Mouse (Mus musculus): Measurements from ENCODE around the gene Radil. TPM values are rescaled to one million over a fixed set of nuclear protein-coding genes. Genes with fewer than 3 reads are reported as not detected.

Radil gene
- 2.6 and 4.2 TPM in 2 replicates for polyA plus RNA-seq (2015; fragmentation: Nextera tagmentation; extraction: Ambion mirVana)

DNA sequence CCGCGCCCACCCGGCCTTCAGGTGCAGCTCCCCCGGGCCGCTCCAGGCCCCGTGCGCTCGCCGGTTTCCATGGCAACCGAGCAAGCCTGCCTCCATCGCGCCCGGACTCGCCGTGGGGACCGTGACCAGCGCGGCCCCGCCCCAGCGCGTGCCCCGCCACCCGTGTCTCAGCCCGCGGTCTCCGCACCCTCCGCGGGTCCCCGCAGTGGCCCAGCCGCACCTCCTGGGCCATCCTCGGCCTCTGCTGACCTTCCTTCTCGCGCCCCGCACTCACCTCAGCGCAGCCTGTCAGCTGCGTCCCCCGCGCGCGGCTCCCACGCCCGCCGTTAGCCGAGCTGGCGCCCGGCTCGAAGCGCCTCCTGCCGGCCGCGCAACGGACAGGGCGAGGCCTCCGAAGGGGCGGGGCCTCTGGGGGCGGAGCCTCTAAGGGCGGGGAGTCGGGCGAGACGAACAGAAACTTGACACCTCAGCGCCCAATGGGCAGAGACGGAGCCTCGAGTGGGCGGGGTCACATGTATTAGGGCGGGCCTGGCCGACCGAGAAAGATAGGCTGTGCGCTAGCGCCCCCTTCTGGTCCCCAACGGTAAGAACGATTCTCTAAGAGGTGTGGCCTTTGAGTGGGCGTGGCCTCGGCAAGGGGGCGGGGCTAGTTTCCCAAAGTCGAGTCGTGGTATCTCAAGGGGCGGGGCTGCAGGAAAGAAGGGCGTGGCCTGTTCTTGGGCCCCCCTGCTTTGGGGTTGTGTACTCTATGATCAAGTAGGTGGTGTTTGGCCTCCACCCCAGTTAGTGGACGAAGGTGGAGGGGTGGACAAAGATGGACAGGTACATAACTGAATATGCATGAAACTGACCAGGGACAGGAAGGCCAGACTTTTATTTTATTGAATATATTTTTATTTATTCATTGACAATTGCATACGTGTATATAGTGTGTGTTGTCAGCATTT is at the start of gene Radil:
Gene Radil (minus strand): TSS at position 393 of the 947 bp plus-strand sequence.
- H3K36me3 ChIP-seq (ENCODE audit: insufficient read depth, low read length): no peaks in the 10 kb centered on the region
- no peak within 1 kb of the TSS for H3K27ac ChIP-seq (ENCODE audit: low read length)
- peaks cover 4% of the 10 kb centered on the region; the same call in 1 of the 2 replicates for H3K27me3 ChIP-seq (ENCODE audit: insufficient read depth, low read length)
- H3K4me2 ChIP-seq (replicated peaks; ENCODE audit: low read depth, low read length): peak within 1 kb of the TSS; percentile 99
- ATAC-seq (ENCODE audit: low FRiP score, low TSS enrichment): peak; percentile 90
- H3K4me3 ChIP-seq (ENCODE audit: low read length): peak within 1 kb of the TSS; percentile 67
- H3K9ac ChIP-seq (replicated peaks; ENCODE audit: low read length): peak within 1 kb of the TSS; percentile 66
- H3K4me1 ChIP-seq (ENCODE audit: insufficient read depth, low read length): peaks cover 18% of the 10 kb centered on the region
- 2% methylated on average over 61 of the region's 80 CpGs for WGBS
- H3K9me3 ChIP-seq (ENCODE audit: low read length): no peaks in the 10 kb centered on the region

DNA sequence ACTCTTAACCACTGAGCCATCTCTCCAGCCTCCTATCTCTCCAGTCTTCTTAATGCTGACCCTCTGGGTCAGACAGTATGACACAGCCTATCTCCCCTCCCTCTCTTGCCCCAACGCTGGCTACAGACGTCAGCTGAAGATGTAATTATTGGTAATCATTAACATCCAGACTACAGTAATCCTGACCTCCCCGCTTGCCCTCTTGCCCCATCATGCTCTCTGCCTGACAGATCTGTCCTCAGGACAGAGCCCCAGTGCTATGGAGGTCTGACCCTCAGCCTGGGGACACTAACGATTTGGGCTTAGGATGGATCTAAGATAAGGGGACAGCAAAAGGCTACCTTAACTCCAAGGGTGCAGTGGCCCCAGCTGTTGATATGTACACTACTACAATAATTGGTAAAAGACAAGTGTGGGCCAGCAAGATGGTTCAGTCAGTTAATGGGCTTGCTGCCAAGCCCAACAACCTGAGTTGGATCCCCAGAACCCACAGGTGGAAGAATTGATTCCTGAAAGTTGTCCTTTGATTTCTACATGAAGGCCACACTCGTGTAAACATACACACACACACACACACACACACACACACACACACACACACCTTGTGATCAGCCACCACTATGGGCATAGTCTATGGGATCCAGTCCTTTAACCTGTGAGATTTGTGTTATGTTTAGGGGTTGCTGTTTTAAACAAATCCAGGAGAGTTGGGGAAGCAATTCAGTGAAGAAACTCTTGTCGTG is 46.9 kb upstream of the Radil start:
- Histone ChIP-seq H3K4me2 (replicated peaks; ENCODE audit: low read depth, low read length) (no peak overlapping the region), H3K36me3 (ENCODE audit: insufficient read depth, low read length) (no peaks in the 10 kb centered on the region), H3K4me3 (ENCODE audit: low read length) (no peak overlapping the region), H3K9me3 (ENCODE audit: low read length) (no peaks in the 10 kb centered on the region), H3K27ac (ENCODE audit: low read length) (no peak overlapping the region), H3K9ac (replicated peaks; ENCODE audit: low read length) (no peak overlapping the region), H3K4me1 (ENCODE audit: insufficient read depth, low read length) (no peaks in the 10 kb centered on the region), H3K27me3 (ENCODE audit: insufficient read depth, low read length) (no peaks in the 10 kb centered on the region)
- ATAC-seq (ENCODE audit: low FRiP score, low TSS enrichment): no peak
- 66% methylated on average over 6 of the region's 6 CpGs for WGBS

DNA sequence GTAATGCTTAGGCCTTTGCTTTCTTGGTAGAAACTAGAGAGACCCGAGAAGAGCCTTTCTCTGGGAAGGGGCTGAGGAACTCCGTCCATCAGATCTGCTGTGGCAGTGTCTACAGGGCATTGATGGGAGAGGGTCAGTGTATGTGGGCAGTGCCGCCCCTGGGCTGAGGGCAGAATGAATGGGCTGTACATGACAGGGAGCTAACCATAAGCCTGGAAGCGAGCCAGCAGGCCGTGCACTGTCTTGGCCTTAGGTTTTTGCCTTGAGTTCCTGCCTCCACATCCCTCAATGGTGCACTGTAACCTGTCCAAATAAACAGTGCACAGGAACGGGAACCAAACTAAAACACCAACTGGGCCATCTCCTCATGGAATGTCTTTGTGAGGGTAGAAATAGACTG is 45.8 kb upstream of the Radil start:
- H3K4me1 ChIP-seq (ENCODE audit: insufficient read depth, low read length): no peaks in the 10 kb centered on the region
- no peak for ATAC-seq (ENCODE audit: low FRiP score, low TSS enrichment)
- 78% methylated on average over 6 of the region's 6 CpGs for WGBS

DNA sequence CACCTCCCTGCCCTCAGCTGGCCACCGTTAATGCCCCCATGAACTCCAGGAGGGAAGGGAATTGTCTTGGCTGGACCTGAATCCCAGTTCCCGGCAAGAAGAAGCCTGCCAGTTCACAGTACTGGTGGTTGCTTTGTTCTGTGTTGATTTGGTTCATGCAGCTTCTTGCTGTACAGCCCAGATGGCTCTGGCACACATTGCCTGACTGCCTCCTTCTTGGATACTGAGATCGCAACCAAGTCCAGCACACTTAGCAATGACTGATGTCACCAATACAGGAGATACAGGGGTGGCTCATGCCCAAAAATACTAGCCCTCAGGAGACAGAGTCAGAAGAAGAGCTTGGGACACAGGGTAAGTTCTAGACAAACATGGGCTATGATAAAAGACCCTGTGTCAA is 44.8 kb upstream of the Radil start:
- H3K4me3 ChIP-seq (ENCODE audit: low read length): no peak overlapping the region
- no peak overlapping the region for H3K4me2 ChIP-seq (replicated peaks; ENCODE audit: low read depth, low read length)
- WGBS: 88% methylated on average over 3 of the region's 3 CpGs

More for the DNA sequence above, 45.8 kb upstream of the Radil start:
- no peaks in the 10 kb centered on the region for H3K36me3 ChIP-seq (ENCODE audit: insufficient read depth, low read length)
- no peaks in the 10 kb centered on the region for H3K9me3 ChIP-seq (ENCODE audit: low read length)
- H3K27ac ChIP-seq (ENCODE audit: low read length): no peak overlapping the region
- no peak overlapping the region for H3K4me3 ChIP-seq (ENCODE audit: low read length)
- no peak overlapping the region for H3K4me2 ChIP-seq (replicated peaks; ENCODE audit: low read depth, low read length)
- no peak overlapping the region for H3K9ac ChIP-seq (replicated peaks; ENCODE audit: low read length)
- H3K27me3 ChIP-seq (ENCODE audit: insufficient read depth, low read length): no peaks in the 10 kb centered on the region

DNA sequence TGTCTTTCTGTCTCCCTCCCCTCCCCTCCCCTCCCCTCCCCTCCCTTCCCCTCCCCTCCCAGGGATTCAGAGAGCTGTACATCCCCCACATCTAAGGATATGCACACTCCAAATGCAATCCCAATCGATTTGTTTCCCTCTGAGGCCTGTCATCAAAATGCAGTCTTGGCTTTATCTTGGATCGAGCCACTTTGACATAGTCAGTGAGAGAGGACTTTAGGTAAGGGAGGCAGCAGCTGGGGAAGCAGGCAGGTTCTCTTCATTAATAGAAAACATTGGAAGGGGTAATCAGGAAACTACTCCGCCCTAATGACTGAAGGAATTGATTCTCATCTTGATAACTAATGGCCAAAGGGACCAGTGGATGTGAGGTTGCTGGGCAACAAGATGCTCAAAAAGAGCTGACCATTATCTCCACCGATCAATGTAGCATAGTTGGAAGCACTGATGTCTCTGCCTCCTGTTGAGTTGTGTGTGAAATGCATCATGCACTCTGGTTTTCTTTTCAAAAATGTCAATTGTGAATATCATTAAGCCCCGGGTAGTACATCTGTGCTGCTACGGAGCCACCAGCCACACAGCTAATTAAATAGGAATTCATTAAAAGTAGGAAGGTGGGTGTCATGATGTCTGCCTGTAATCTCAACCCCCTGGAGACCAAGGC is 40.2 kb upstream of the Radil start:
- no peaks in the 10 kb centered on the region for H3K27me3 ChIP-seq (ENCODE audit: insufficient read depth, low read length)
- 76% methylated on average over 6 of the region's 6 CpGs for WGBS
- H3K4me3 ChIP-seq (ENCODE audit: low read length): no peak overlapping the region
- no peak for ATAC-seq (ENCODE audit: low FRiP score, low TSS enrichment)
- H3K4me2 ChIP-seq (replicated peaks; ENCODE audit: low read depth, low read length): no peak overlapping the region
- no peaks in the 10 kb centered on the region for H3K36me3 ChIP-seq (ENCODE audit: insufficient read depth, low read length)
- H3K9ac ChIP-seq (replicated peaks; ENCODE audit: low read length): no peak overlapping the region
- no peak overlapping the region for H3K27ac ChIP-seq (ENCODE audit: low read length)
- no peaks in the 10 kb centered on the region for H3K4me1 ChIP-seq (ENCODE audit: insufficient read depth, low read length)
- H3K9me3 ChIP-seq (ENCODE audit: low read length): no peaks in the 10 kb centered on the region

More for the DNA sequence above, 44.8 kb upstream of the Radil start:
- Histone ChIP-seq H3K9me3 (ENCODE audit: low read length) (no peaks in the 10 kb centered on the region), H3K4me1 (ENCODE audit: insufficient read depth, low read length) (no peaks in the 10 kb centered on the region), H3K27ac (ENCODE audit: low read length) (no peak overlapping the region), H3K27me3 (ENCODE audit: insufficient read depth, low read length) (no peaks in the 10 kb centered on the region), H3K36me3 (ENCODE audit: insufficient read depth, low read length) (no peaks in the 10 kb centered on the region), H3K9ac (replicated peaks; ENCODE audit: low read length) (no peak overlapping the region)
- no peak for ATAC-seq (ENCODE audit: low FRiP score, low TSS enrichment)

DNA sequence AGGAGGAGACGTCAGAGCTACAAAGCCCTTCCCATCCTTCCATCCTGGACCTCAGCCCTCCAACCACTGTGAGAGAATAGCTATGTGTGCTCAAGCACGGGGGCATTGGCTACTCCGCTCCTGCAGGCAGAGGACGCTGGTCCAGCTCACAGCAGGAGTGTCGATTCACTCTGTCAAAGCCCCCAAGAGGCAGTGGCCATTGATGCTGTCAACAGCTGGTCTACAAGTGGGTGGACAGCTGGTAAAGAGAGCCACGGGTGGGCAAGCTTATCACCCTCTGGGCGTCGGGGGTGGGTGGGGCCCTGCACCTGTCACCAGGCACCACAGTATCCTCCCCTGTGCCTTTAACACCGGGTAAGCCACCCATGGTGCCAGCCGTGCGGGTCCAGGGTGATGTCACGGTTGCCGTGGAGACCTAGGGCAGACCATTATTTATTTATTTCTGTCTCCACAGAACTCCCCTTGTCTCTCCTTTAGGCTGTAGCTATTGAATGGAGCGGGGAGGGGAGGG is 32.8 kb upstream of the Radil start:
- 62% methylated on average over 14 of the region's 14 CpGs for WGBS
- no peak for ATAC-seq (ENCODE audit: low FRiP score, low TSS enrichment)

DNA sequence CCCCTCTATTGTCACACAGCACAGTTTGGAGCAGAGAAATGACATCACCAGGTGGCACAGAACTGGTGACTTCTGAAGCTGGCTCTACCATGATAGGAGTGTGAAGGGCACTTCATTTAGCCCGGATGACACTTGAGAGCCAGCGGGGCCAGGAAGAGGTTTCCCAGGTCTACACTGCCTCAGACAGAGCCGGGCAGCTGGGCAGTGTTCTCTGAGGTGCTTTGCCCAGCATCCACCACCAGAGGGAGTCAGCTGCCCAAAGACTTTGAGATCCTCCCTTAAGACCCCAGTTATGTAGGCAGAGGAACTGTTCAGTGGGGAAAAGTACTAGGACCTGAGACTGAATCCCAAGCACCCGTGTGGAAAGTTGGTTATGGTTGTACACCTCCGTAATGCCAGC is 30.6 kb upstream of the Radil start:
- WGBS: 9% methylated on average over 5 of the region's 5 CpGs
- peak; percentile 51; the same call in 1 of the 2 replicates for ATAC-seq (ENCODE audit: low FRiP score, low TSS enrichment)
- Histone ChIP-seq H3K9ac (replicated peaks; ENCODE audit: low read length) (no peak overlapping the region), H3K4me1 (ENCODE audit: insufficient read depth, low read length) (no peaks in the 10 kb centered on the region), H3K9me3 (ENCODE audit: low read length) (peaks cover 4% of the 10 kb centered on the region; the same call in 1 of the 2 replicates), H3K27me3 (ENCODE audit: insufficient read depth, low read length) (no peaks in the 10 kb centered on the region), H3K36me3 (ENCODE audit: insufficient read depth, low read length) (no peaks in the 10 kb centered on the region), H3K4me3 (ENCODE audit: low read length) (no peak overlapping the region), H3K27ac (ENCODE audit: low read length) (no peak overlapping the region), H3K4me2 (replicated peaks; ENCODE audit: low read depth, low read length) (no peak overlapping the region)

More for the DNA sequence above, 32.8 kb upstream of the Radil start:
- Histone ChIP-seq H3K4me1 (ENCODE audit: insufficient read depth, low read length) (no peaks in the 10 kb centered on the region), H3K27ac (ENCODE audit: low read length) (no peak overlapping the region), H3K36me3 (ENCODE audit: insufficient read depth, low read length) (no peaks in the 10 kb centered on the region), H3K9ac (replicated peaks; ENCODE audit: low read length) (no peak overlapping the region), H3K27me3 (ENCODE audit: insufficient read depth, low read length) (no peaks in the 10 kb centered on the region), H3K4me3 (ENCODE audit: low read length) (no peak overlapping the region), H3K4me2 (replicated peaks; ENCODE audit: low read depth, low read length) (no peak overlapping the region), H3K9me3 (ENCODE audit: low read length) (no peaks in the 10 kb centered on the region)

DNA sequence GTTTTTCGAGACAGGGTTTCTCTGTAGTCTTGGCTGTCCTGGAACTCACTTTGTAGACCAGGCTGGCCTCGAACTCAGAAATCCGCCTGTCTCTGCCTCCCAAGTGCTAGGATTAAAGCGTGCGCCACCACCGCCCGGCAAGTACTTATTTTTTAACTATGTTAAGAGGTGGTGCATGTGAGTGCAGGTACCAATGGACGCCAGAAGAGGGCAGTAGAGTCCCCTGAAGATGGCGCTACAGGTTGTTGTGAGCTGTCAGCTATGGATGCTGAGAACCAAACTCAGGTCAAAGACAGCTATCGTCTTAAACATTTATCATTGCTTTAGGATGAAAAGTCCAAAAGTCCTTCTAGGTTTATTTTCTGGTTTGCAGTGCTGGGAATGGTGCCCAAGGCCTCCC is 27.3 kb upstream of the Radil start:
- Histone ChIP-seq H3K36me3 (ENCODE audit: insufficient read depth, low read length) (no peaks in the 10 kb centered on the region), H3K9me3 (ENCODE audit: low read length) (peaks cover 4% of the 10 kb centered on the region; the same call in 1 of the 2 replicates), H3K27ac (ENCODE audit: low read length) (no peak overlapping the region), H3K27me3 (ENCODE audit: insufficient read depth, low read length) (no peaks in the 10 kb centered on the region), H3K9ac (replicated peaks; ENCODE audit: low read length) (no peak overlapping the region), H3K4me2 (replicated peaks; ENCODE audit: low read depth, low read length) (no peak overlapping the region), H3K4me3 (ENCODE audit: low read length) (no peak overlapping the region), H3K4me1 (ENCODE audit: insufficient read depth, low read length) (no peaks in the 10 kb centered on the region)
- 91% methylated on average over 10 of the region's 10 CpGs for WGBS
- no peak for ATAC-seq (ENCODE audit: low FRiP score, low TSS enrichment)

DNA sequence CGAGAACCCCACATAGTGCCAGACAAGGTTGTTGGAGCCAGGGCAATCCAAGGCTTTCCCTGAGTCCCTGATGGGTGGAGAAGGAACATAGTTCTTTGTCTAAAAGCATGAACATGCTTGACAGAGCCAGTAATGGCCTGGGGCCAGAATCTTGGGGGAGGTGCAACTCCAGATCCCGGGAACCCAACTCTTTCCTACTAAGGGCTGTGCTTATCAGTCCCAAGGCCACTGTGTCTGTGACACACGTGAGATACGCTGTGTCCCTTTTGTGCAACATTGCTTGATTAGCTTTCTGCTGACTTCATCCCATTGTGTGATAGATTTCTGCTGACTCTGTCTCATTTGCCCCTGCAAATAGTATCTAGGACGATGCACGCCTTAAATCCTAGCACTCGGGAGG is 25.9 kb upstream of the Radil start:
- no peaks in the 10 kb centered on the region for H3K36me3 ChIP-seq (ENCODE audit: insufficient read depth, low read length)
- no peak overlapping the region for H3K4me2 ChIP-seq (replicated peaks; ENCODE audit: low read depth, low read length)
- no peak overlapping the region for H3K4me3 ChIP-seq (ENCODE audit: low read length)
- H3K27me3 ChIP-seq (ENCODE audit: insufficient read depth, low read length): no peaks in the 10 kb centered on the region
- peaks cover 10% of the 10 kb centered on the region for H3K9me3 ChIP-seq (ENCODE audit: low read length)
- no peaks in the 10 kb centered on the region for H3K4me1 ChIP-seq (ENCODE audit: insufficient read depth, low read length)
- no peak for ATAC-seq (ENCODE audit: low FRiP score, low TSS enrichment)
- H3K9ac ChIP-seq (replicated peaks; ENCODE audit: low read length): no peak overlapping the region
- WGBS: 81% methylated on average over 7 of the region's 7 CpGs
- no peak overlapping the region for H3K27ac ChIP-seq (ENCODE audit: low read length)

Measured in kidney, embryonic 16.5 days (tissue).